Mouse (Mus musculus): ENCODE measurements at regions not wholly inside any gene's neighbourhood (a gene's known extent, or its start where the extent isn't known, plus 50 kb on each side); places are given as distances from the start of the nearest gene placed in this dataset.

- TF ChIP-seq POLR2A (IDR thresholded peaks at IDR 0.05; ENCODE audit: low read depth, low read length) (no peak), CTCF (IDR thresholded peaks at IDR 0.05; ENCODE audit: extremely low read depth, insufficient read length, insufficient replicate concordance, low read depth, low read length) (no peak)
Measured at GRCm38 (mm10) chr3:34469946-34470345, 180.3 kb upstream of the Sox2 start.
